Mouse (Mus musculus): Measurements from ENCODE around the gene Cbln4.

DNA sequence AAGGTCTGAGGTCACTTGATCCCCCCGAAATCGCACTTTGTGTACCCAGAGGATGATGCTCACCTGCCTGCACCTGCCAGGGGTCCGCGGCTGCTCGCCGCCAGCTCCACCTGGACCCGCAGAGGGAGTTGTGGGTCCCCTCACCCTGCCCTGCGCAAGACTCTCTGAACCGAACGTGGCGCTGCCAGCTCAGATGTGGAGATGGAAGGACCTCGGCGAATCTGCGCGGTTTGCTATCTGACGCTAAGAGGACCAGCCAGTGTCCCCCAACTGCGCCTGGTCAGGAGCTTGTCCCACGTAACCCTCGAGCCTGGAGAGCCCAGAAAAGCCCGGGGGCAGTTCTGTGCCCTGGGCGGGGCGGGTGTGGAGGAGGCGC lies at the start of gene Cbln4:
- no peak for TF ChIP-seq HCFC1 (IDR thresholded peaks at IDR 0.05; ENCODE audit: borderline replicate concordance, insufficient read depth, low read length)
- no peak for TF ChIP-seq MAFK (IDR thresholded peaks at IDR 0.05; ENCODE audit: insufficient read depth, low read depth, low read length)
- TF ChIP-seq ZC3H11A (IDR thresholded peaks at IDR 0.05; ENCODE audit: borderline replicate concordance, low read depth, low read length), result no peak
